9 mouse cellular contexts compared by ENCODE assay signal in genomic region chr1:165119760-165120159, GRCm38 (mm10). TPM values are rescaled to one million over a fixed set of nuclear protein-coding genes. Genes with fewer than 3 reads are reported as not detected.
DNase-seq lines count a peak whose midpoint lies in the region; ATAC-seq and TF ChIP-seq lines count a peak whose summit lies in the region.
"Had no signal": no experiment of that assay in that cellular context is flagged by ENCODE, and none has a peak within 500 bp of the region (broad histone marks: within the 10 kb centered on the region; RNA-seq: fewer than 3 reads in every experiment).

No protein-coding gene starts in this region.

- no peak for DNase-seq in kidney, postnatal 25 days
- peak; percentile 44 for DNase-seq in midbrain, embryonic 10.5 days (ENCODE audit: low spot score)
- DNase-seq in adrenal gland, postnatal 36 days = no peak
- DNase-seq in right cerebral cortex, postnatal 36 days (ENCODE audit: low spot score in 2 of 2) = no peak
- no peak for DNase-seq in adrenal gland, postnatal 4 days (ENCODE audit: low spot score in 2 of 2)

- 0 out of 2 replicates have a peak, but pooled peaks cover 10% of the 10 kb centered on the region for H3K27me3 ChIP-seq in kidney, embryonic 15.5 days
- H3K27me3 ChIP-seq in heart, embryonic 11.5 days (ENCODE audit: control insufficient read depth, insufficient read depth, low read length) = no peaks in the 10 kb centered on the region
- peaks cover 32% of the 10 kb centered on the region for H3K27me3 ChIP-seq in midbrain, embryonic 10.5 days (ENCODE audit: low read depth, poor library complexity, severe bottlenecking)

- ATAC-seq in kidney, embryonic 15.5 days (replicated peaks; ENCODE audit: low FRiP score) = 0 out of 2 replicates have a peak, but pooled peaks have one; percentile 37
- no peak for ATAC-seq in heart, embryonic 11.5 days (replicated peaks; ENCODE audit: insufficient number of reproducible peaks, low FRiP score, low TSS enrichment)

- peak overlapping the region; percentile 36 for H3K4me2 ChIP-seq in kidney, embryonic 15.5 days
- peak overlapping the region; percentile 48 for H3K4me2 ChIP-seq in heart, embryonic 11.5 days

- TF ChIP-seq POLR2A in cortical plate, adult 2 months (IDR thresholded peaks at IDR 0.05; ENCODE audit: extremely low read depth, insufficient read depth, low read length) = no peak

- H3K27ac ChIP-seq in kidney, embryonic 15.5 days = no peak overlapping the region
- H3K27ac ChIP-seq in cortical plate, adult 2 months (ENCODE audit: insufficient read depth, low read length) = peak overlapping the region; percentile 40; the same call in 1 of the 2 replicates
- peak overlapping the region; percentile 82 for H3K27ac ChIP-seq in heart, embryonic 11.5 days (ENCODE audit: low read depth, low read length)
- peak overlapping the region; percentile 79 for H3K27ac ChIP-seq in midbrain, embryonic 10.5 days (replicated peaks)

- WGBS in kidney, embryonic 15.5 days = 18% methylated on average over 8 of the region's 9 CpGs
- 19% methylated on average over 9 of the region's 9 CpGs for WGBS in heart, embryonic 11.5 days (ENCODE audit: insufficient replicate concordance)
- WGBS in midbrain, embryonic 10.5 days = 8% methylated on average over 9 of the region's 9 CpGs

- no peaks in the 10 kb centered on the region for H3K9me3 ChIP-seq in kidney, embryonic 15.5 days (replicated peaks)
- no peaks in the 10 kb centered on the region for H3K9me3 ChIP-seq in heart, embryonic 11.5 days (replicated peaks; ENCODE audit: control insufficient read depth, low read length)
- H3K9me3 ChIP-seq in midbrain, embryonic 10.5 days (replicated peaks) = no peaks in the 10 kb centered on the region

- 0 out of 2 replicates have a peak overlapping the region, but pooled peaks have one; percentile 5 for H3K4me3 ChIP-seq in kidney, embryonic 15.5 days (replicated peaks)
- no peak overlapping the region for H3K4me3 ChIP-seq in cortical plate, adult 2 months (ENCODE audit: insufficient read depth, low read length)
- no peak overlapping the region for H3K4me3 ChIP-seq in heart, embryonic 11.5 days (ENCODE audit: low read depth, low read length)
- peak overlapping the region; percentile 35 for H3K4me3 ChIP-seq in midbrain, embryonic 10.5 days
- H3K4me3 ChIP-seq: myocyte had no signal

- no peak overlapping the region for H3K9ac ChIP-seq in kidney, embryonic 15.5 days
- H3K9ac ChIP-seq in heart, embryonic 11.5 days (ENCODE audit: low read depth, low read length) = peak overlapping the region; percentile 52; the same call in 1 of the 2 replicates

- no peaks in the 10 kb centered on the region for H3K36me3 ChIP-seq in kidney, embryonic 15.5 days
- no peaks in the 10 kb centered on the region for H3K36me3 ChIP-seq in heart, embryonic 11.5 days (ENCODE audit: control insufficient read depth, insufficient read depth, low read length)
- no peaks in the 10 kb centered on the region for H3K36me3 ChIP-seq in midbrain, embryonic 10.5 days

- TF ChIP-seq CTCF in cortical plate, adult 2 months (IDR thresholded peaks at IDR 0.05; ENCODE audit: extremely low read depth, insufficient read depth, low read length) = no peak

- peaks cover 17% of the 10 kb centered on the region for H3K4me1 ChIP-seq in kidney, embryonic 15.5 days
- peaks cover 11% of the 10 kb centered on the region for H3K4me1 ChIP-seq in cortical plate, adult 2 months (ENCODE audit: control insufficient read depth, insufficient read depth, low read length)
- H3K4me1 ChIP-seq in heart, embryonic 11.5 days (ENCODE audit: control insufficient read depth, insufficient read depth, low read length) = peaks cover 22% of the 10 kb centered on the region
- peaks cover 22% of the 10 kb centered on the region for H3K4me1 ChIP-seq in midbrain, embryonic 10.5 days

RNA-seq across cellular contexts. Expression of gene Tbx19, which starts 40.8 kb away (rescaled TPM):
- polyA plus RNA-seq in kidney, embryonic 15.5 days (2015; fragmentation: Nextera tagmentation; extraction: Ambion mirVana) = 0.10 and 0.23 TPM in 2 replicates
- polyA plus RNA-seq in cortical plate, adult 2 months (2012; rRNA removed) = 0.13 TPM in 1 of 2 replicates, not detected in the other
- not detected in 2 replicates for polyA plus RNA-seq in heart, embryonic 11.5 days (2014; fragmentation: Nextera tagmentation; extraction: Ambion mirVana)
- polyA plus RNA-seq in midbrain, embryonic 10.5 days (2016; fragmentation: Nextera tagmentation; extraction: Ambion mirVana) = not detected in 2 replicates
- under 1 TPM in 1 of 2 experiments, not detected in 1; 0.16 TPM for total RNA-seq in adrenal gland, postnatal 36 days (2021)
- not detected for total RNA-seq in adrenal gland, postnatal 4 days (2021)
- polyA plus RNA-seq: myocyte had no signal

Comparison
In these comparisons a context has a peak if more than half of its experiments do, and no peak if none do; other contexts are left out.
1. H3K4me3 ChIP-seq: peak in kidney, embryonic 15.5 days (single experiment) and midbrain, embryonic 10.5 days (single experiment); none in cortical plate, adult 2 months (single experiment) and heart, embryonic 11.5 days (single experiment).